Comparison of ENCODE assay signal across 10 mouse cellular contexts in genomic region chr19:46764763-46765117, GRCm38 (mm10). TPM values are rescaled to one million over a fixed set of nuclear protein-coding genes. Genes with fewer than 3 reads are reported as not detected.
DNase-seq lines count a peak whose midpoint lies in the region; ATAC-seq lines count a peak whose summit lies in the region.
"Had no signal": no experiment of that assay in that cellular context is flagged by ENCODE, and none has a peak within 500 bp of the region (broad histone marks: within the 10 kb centered on the region; RNA-seq: fewer than 3 reads in every experiment).

No protein-coding gene starts in this region.

- ATAC-seq in liver, embryonic 12.5 days: no peak
- no peak for ATAC-seq in liver, embryonic 11.5 days (replicated peaks; ENCODE audit: low FRiP score)
- ATAC-seq in hindbrain, embryonic 11.5 days (ENCODE audit: low FRiP score): no peak
- no peak for ATAC-seq in neural tube, embryonic 12.5 days (ENCODE audit: low FRiP score, low read depth)

- no peaks in the 10 kb centered on the region for H3K9me3 ChIP-seq in liver, embryonic 12.5 days (replicated peaks)
- no peaks in the 10 kb centered on the region for H3K9me3 ChIP-seq in liver, embryonic 11.5 days (ENCODE audit: control insufficient read depth, low read length)
- H3K9me3 ChIP-seq in hindbrain, embryonic 11.5 days (ENCODE audit: control insufficient read depth, low read length): no peaks in the 10 kb centered on the region
- H3K9me3 ChIP-seq in neural tube, embryonic 12.5 days: no peaks in the 10 kb centered on the region

- no peak overlapping the region for H3K27ac ChIP-seq in liver, embryonic 12.5 days
- no peak overlapping the region for H3K27ac ChIP-seq in liver, embryonic 11.5 days (ENCODE audit: low read depth, low read length)
- no peak overlapping the region for H3K27ac ChIP-seq in hindbrain, embryonic 11.5 days (ENCODE audit: low read depth, low read length)
- no peak overlapping the region for H3K27ac ChIP-seq in neural tube, embryonic 12.5 days

- H3K4me3 ChIP-seq in liver, embryonic 12.5 days: peak overlapping the region; percentile 92; the same call in 1 of the 2 replicates
- no peak overlapping the region for H3K4me3 ChIP-seq in liver, embryonic 11.5 days (ENCODE audit: low read depth, low read length)
- no peak overlapping the region for H3K4me3 ChIP-seq in hindbrain, embryonic 11.5 days (ENCODE audit: low read depth, low read length)
- H3K4me3 ChIP-seq in neural tube, embryonic 12.5 days: no peak overlapping the region

- H3K4me1 ChIP-seq in liver, embryonic 12.5 days: peaks cover 52% of the 10 kb centered on the region
- H3K4me1 ChIP-seq in liver, embryonic 11.5 days (replicated peaks; ENCODE audit: control insufficient read depth, insufficient read depth, low read length): peaks cover 9% of the 10 kb centered on the region
- peaks cover 5% of the 10 kb centered on the region; the same call in 1 of the 2 replicates for H3K4me1 ChIP-seq in hindbrain, embryonic 11.5 days (replicated peaks; ENCODE audit: control insufficient read depth, insufficient read depth, low read length)
- H3K4me1 ChIP-seq in neural tube, embryonic 12.5 days: peaks cover 32% of the 10 kb centered on the region

- H3K9ac ChIP-seq in liver, embryonic 12.5 days: no peak overlapping the region
- H3K9ac ChIP-seq in liver, embryonic 11.5 days (ENCODE audit: low read depth, low read length): no peak overlapping the region
- H3K9ac ChIP-seq in hindbrain, embryonic 11.5 days (ENCODE audit: low read depth, low read length): no peak overlapping the region
- no peak overlapping the region for H3K9ac ChIP-seq in neural tube, embryonic 12.5 days

- 72% methylated on average over 9 of the region's 9 CpGs for WGBS in liver, embryonic 12.5 days (ENCODE audit: insufficient replicate concordance)
- 78% methylated on average over 9 of the region's 9 CpGs for WGBS in liver, embryonic 11.5 days
- 62% methylated on average over 9 of the region's 9 CpGs for WGBS in hindbrain, embryonic 11.5 days
- 58% methylated on average over 9 of the region's 9 CpGs for WGBS in neural tube, embryonic 12.5 days

- H3K36me3 ChIP-seq in liver, embryonic 12.5 days: no peaks in the 10 kb centered on the region
- H3K36me3 ChIP-seq in liver, embryonic 11.5 days (ENCODE audit: control insufficient read depth, insufficient read depth, low read length): no peaks in the 10 kb centered on the region
- H3K36me3 ChIP-seq in hindbrain, embryonic 11.5 days (ENCODE audit: control insufficient read depth, insufficient read depth, low read length): no peaks in the 10 kb centered on the region
- H3K36me3 ChIP-seq in neural tube, embryonic 12.5 days: no peaks in the 10 kb centered on the region

- peak overlapping the region; percentile 100 for H3K4me2 ChIP-seq in liver, embryonic 12.5 days
- no peak overlapping the region for H3K4me2 ChIP-seq in liver, embryonic 11.5 days
- no peak overlapping the region for H3K4me2 ChIP-seq in hindbrain, embryonic 11.5 days (replicated peaks; ENCODE audit: low read depth, low read length)
- peak overlapping the region; percentile 97 for H3K4me2 ChIP-seq in neural tube, embryonic 12.5 days (replicated peaks)

- DNase-seq in cerebellum, postnatal 25 days: peak; percentile 30 to 45
- no peak for DNase-seq in cerebellum, postnatal 4 days (ENCODE audit: low spot score in 2 of 2)
- no peak for DNase-seq in liver, embryonic 11.5 days (ENCODE audit: low spot score)
- DNase-seq in hindbrain, embryonic 11.5 days (ENCODE audit: low spot score): peak; percentile 16
- no peak for DNase-seq in testis, postnatal 10 days (ENCODE audit: low spot score)
- no peak for DNase-seq in left cerebral cortex, adult 9 months (ENCODE audit: low spot score in 2 of 2)
- DNase-seq: adrenal gland, postnatal 36 days; lung, postnatal 14 days had no signal

- H3K27me3 ChIP-seq in liver, embryonic 12.5 days (replicated peaks): peaks cover 48% of the 10 kb centered on the region
- H3K27me3 ChIP-seq in liver, embryonic 11.5 days (replicated peaks; ENCODE audit: control insufficient read depth, insufficient read depth, low read length): peaks cover 29% of the 10 kb centered on the region
- H3K27me3 ChIP-seq in hindbrain, embryonic 11.5 days (ENCODE audit: control insufficient read depth, insufficient read depth, low read length): peaks cover 6% of the 10 kb centered on the region
- no peaks in the 10 kb centered on the region; the same call in 1 of the 2 replicates for H3K27me3 ChIP-seq in neural tube, embryonic 12.5 days (replicated peaks)

RNA-seq across cellular contexts. Expression of gene Cnnm2, which starts 3.3 kb away (rescaled TPM):
- polyA plus RNA-seq in liver, embryonic 12.5 days (2016; fragmentation: Nextera tagmentation; extraction: Ambion mirVana): 1.6 and 2.5 TPM in 2 replicates
- 1.9 and 2.6 TPM in 2 replicates for polyA plus RNA-seq in liver, embryonic 11.5 days (2014; fragmentation: Nextera tagmentation; extraction: Ambion mirVana)
- polyA plus RNA-seq in hindbrain, embryonic 11.5 days (2014; fragmentation: Nextera tagmentation; extraction: Ambion mirVana): 3.7 and 4.6 TPM in 2 replicates
- polyA plus RNA-seq in neural tube, embryonic 12.5 days (2016; fragmentation: Nextera tagmentation; extraction: Ambion mirVana): 8.4 and 9.0 TPM in 2 replicates

RNA-seq across cellular contexts. Expression of gene As3mt, which starts 57.5 kb away (rescaled TPM):
- 18.5 and 20.1 TPM in 2 replicates for polyA plus RNA-seq in liver, embryonic 12.5 days (2016; fragmentation: Nextera tagmentation; extraction: Ambion mirVana)
- 26.0 and 29.3 TPM in 2 replicates for polyA plus RNA-seq in liver, embryonic 11.5 days (2014; fragmentation: Nextera tagmentation; extraction: Ambion mirVana)
- polyA plus RNA-seq in hindbrain, embryonic 11.5 days (2014; fragmentation: Nextera tagmentation; extraction: Ambion mirVana): 30.2 and 31.6 TPM in 2 replicates
- 30.8 and 32.2 TPM in 2 replicates for polyA plus RNA-seq in neural tube, embryonic 12.5 days (2016; fragmentation: Nextera tagmentation; extraction: Ambion mirVana)

Comparison
In these comparisons a context has a peak if more than half of its experiments do, and no peak if none do; other contexts are left out.
1. DNase-seq: peak in cerebellum, postnatal 25 days (2 of 2) and hindbrain, embryonic 11.5 days (single experiment); none in cerebellum, postnatal 4 days (0 of 2), liver, embryonic 11.5 days (single experiment), testis, postnatal 10 days (single experiment) and left cerebral cortex, adult 9 months (0 of 2).
2. H3K4me2 ChIP-seq: peak in liver, embryonic 12.5 days (single experiment) and neural tube, embryonic 12.5 days (single experiment); none in liver, embryonic 11.5 days (single experiment) and hindbrain, embryonic 11.5 days (single experiment).